Mouse (Mus musculus) forebrain, embryonic 13.5 days (tissue): ENCODE results near the gene Prkab1. TPM values are rescaled to one million over a fixed set of nuclear protein-coding genes. Genes with fewer than 3 reads are reported as not detected.

Experiments
- ATAC-seq: fragments of 200-750 bp; cut with Nextera tagmentation; 2 replicates; pipeline ENCODE4 v1.8.0; 2017
- H3K27ac ChIP-seq: fragments of 300-500 bp; sonication (generic); 2 replicates; pipeline ENCODE4 v1.5.1; 2015; ENCODE audit warnings: inconsistent platforms, mild to moderate bottlenecking, moderate library complexity
- H3K27me3 ChIP-seq: fragments of 300-500 bp; sonication (generic); 2 replicates; pipeline ENCODE4 v1.6.1; 2015; ENCODE audit warnings: mild to moderate bottlenecking, inconsistent platforms
- H3K36me3 ChIP-seq: fragments of 300-500 bp; sonication (generic); 2 replicates; pipeline ENCODE4 v1.6.1; 2015; ENCODE audit warnings: mild to moderate bottlenecking, inconsistent platforms; ENCODE audit not compliant: poor library complexity, severe bottlenecking
- H3K4me1 ChIP-seq: fragments of 300-500 bp; sonication (generic); 2 replicates; pipeline ENCODE4 v1.6.1; 2015; ENCODE audit warnings: inconsistent platforms
- H3K4me2 ChIP-seq: fragments of 300-500 bp; sonication (generic); 2 replicates; pipeline ENCODE4 v1.6.1; 2015; ENCODE audit warnings: inconsistent platforms, mild to moderate bottlenecking, moderate library complexity
- H3K4me3 ChIP-seq: fragments of 300-500 bp; sonication (generic); 2 replicates; pipeline ENCODE4 v1.5.1; 2015; ENCODE audit warnings: mild to moderate bottlenecking, inconsistent platforms
- H3K9ac ChIP-seq: fragments of 300-500 bp; sonication (generic); 2 replicates; pipeline ENCODE4 v1.6.1; 2015; ENCODE audit warnings: mild to moderate bottlenecking, inconsistent platforms
- H3K9me3 ChIP-seq: fragments of 300-500 bp; sonication (generic); replicated peaks from 2 replicates; pipeline ENCODE4 v1.6.1; 2016; ENCODE audit warnings: inconsistent platforms
- WGBS: fragments of 180-500 bp; shearing (Covaris S2); methylation state at CpG from one replicate; pipeline ENCODE4 v1.1.7; 2015; 5-methylcytosine and 5-hydroxymethylcytosine counted together
- polyA plus RNA-seq: library from polyadenylated mRNA; unstranded; fragments of >200 nt; fragmentation: Nextera tagmentation; extraction: Ambion mirVana; gene quantifications from 2 replicates; pipeline ENCODE4 v1.2.1, GENCODE M21; 2015

Gene Prkab1
- polyA plus RNA-seq, 1 experiment from 2014 or later, result 47.6 TPM

GRCm38 (mm10) chr5:116017391-116017790 lies 6.9 kb downstream of the Prkab1 start:
- H3K9ac ChIP-seq, result no peak overlapping the region
- ATAC-seq, result no peak
- no peak overlapping the region for H3K4me2 ChIP-seq
- 93% methylated on average over 8 of the region's 8 CpGs for WGBS
- H3K27ac ChIP-seq, result no peak overlapping the region
- H3K27me3 ChIP-seq, result no peaks in the 10 kb centered on the region
- H3K4me1 ChIP-seq, result peaks cover 7% of the 10 kb centered on the region
- H3K9me3 ChIP-seq, result no peaks in the 10 kb centered on the region
- H3K36me3 ChIP-seq, result peaks cover 100% of the 10 kb centered on the region
- no peak overlapping the region for H3K4me3 ChIP-seq

GRCm38 (mm10) chr5:116016542-116016941 lies 7.8 kb downstream of the Prkab1 start:
- H3K4me1 ChIP-seq, result no peaks in the 10 kb centered on the region
- 94% methylated on average over 5 of the region's 5 CpGs for WGBS
- no peak overlapping the region for H3K4me3 ChIP-seq
- ATAC-seq, result no peak
- H3K9ac ChIP-seq, result no peak overlapping the region
- no peak overlapping the region for H3K4me2 ChIP-seq
- H3K9me3 ChIP-seq, result no peaks in the 10 kb centered on the region
- peaks cover 93% of the 10 kb centered on the region for H3K36me3 ChIP-seq
- no peak overlapping the region for H3K27ac ChIP-seq
- no peaks in the 10 kb centered on the region for H3K27me3 ChIP-seq

- Histone ChIP-seq H3K27me3 (no peaks in the 10 kb centered on the region), H3K4me1 (no peaks in the 10 kb centered on the region), H3K27ac (no peak overlapping the region), H3K4me3 (no peak overlapping the region), H3K9me3 (no peaks in the 10 kb centered on the region), H3K9ac (no peak overlapping the region), H3K4me2 (no peak overlapping the region), H3K36me3 (peaks cover 70% of the 10 kb centered on the region)
- no peak for ATAC-seq
- WGBS, result 97% methylated on average over 11 of the region's 11 CpGs
Measured at GRCm38 (mm10) chr5:116014237-116014636, 10.1 kb downstream of the Prkab1 start.

GRCm38 (mm10) chr5:116013821-116014220 lies 10.5 kb downstream of the Prkab1 start:
- Histone ChIP-seq H3K36me3 (peaks cover 66% of the 10 kb centered on the region), H3K4me3 (no peak overlapping the region)
- 82% methylated on average over 8 of the region's 8 CpGs for WGBS

GRCm38 (mm10) chr5:116012503-116012902 lies 11.8 kb downstream of the Prkab1 start:
- WGBS, result 91% methylated on average over 7 of the region's 7 CpGs

More at GRCm38 (mm10) chr5:116013821-116014220, 10.5 kb downstream of the Prkab1 start:
- no peaks in the 10 kb centered on the region for H3K4me1 ChIP-seq
- no peaks in the 10 kb centered on the region for H3K27me3 ChIP-seq
- H3K27ac ChIP-seq, result no peak overlapping the region
- no peak overlapping the region for H3K4me2 ChIP-seq
- no peaks in the 10 kb centered on the region for H3K9me3 ChIP-seq
- no peak overlapping the region for H3K9ac ChIP-seq
- ATAC-seq, result no peak

GRCm38 (mm10) chr5:116011700-116012099 lies 12.6 kb downstream of the Prkab1 start:
- ATAC-seq, result no peak

More at GRCm38 (mm10) chr5:116012503-116012902, 11.8 kb downstream of the Prkab1 start:
- H3K36me3 ChIP-seq, result peaks cover 58% of the 10 kb centered on the region
- no peak overlapping the region for H3K4me2 ChIP-seq
- H3K27me3 ChIP-seq, result no peaks in the 10 kb centered on the region
- no peak overlapping the region for H3K9ac ChIP-seq
- H3K4me3 ChIP-seq, result no peak overlapping the region
- H3K27ac ChIP-seq, result no peak overlapping the region
- H3K9me3 ChIP-seq, result no peaks in the 10 kb centered on the region
- no peaks in the 10 kb centered on the region for H3K4me1 ChIP-seq
- no peak for ATAC-seq

GRCm38 (mm10) chr5:116009884-116010627 lies 14.3 kb downstream of the Prkab1 start:
- WGBS, result 86% methylated on average over 2 of the region's 2 CpGs
- no peaks in the 10 kb centered on the region for H3K27me3 ChIP-seq
- H3K27ac ChIP-seq, result no peak overlapping the region
- H3K36me3 ChIP-seq, result peaks cover 50% of the 10 kb centered on the region
- H3K4me3 ChIP-seq, result no peak overlapping the region
- H3K9me3 ChIP-seq, result no peaks in the 10 kb centered on the region
- H3K4me2 ChIP-seq, result no peak overlapping the region
- no peak for ATAC-seq
- H3K9ac ChIP-seq, result no peak overlapping the region
- H3K4me1 ChIP-seq, result no peaks in the 10 kb centered on the region

More at GRCm38 (mm10) chr5:116011700-116012099, 12.6 kb downstream of the Prkab1 start:
- no peak overlapping the region for H3K4me3 ChIP-seq
- no peaks in the 10 kb centered on the region for H3K27me3 ChIP-seq
- H3K36me3 ChIP-seq, result peaks cover 57% of the 10 kb centered on the region
- WGBS, result 86% methylated on average over 7 of the region's 7 CpGs
- no peaks in the 10 kb centered on the region for H3K4me1 ChIP-seq
- H3K27ac ChIP-seq, result no peak overlapping the region
- H3K9ac ChIP-seq, result no peak overlapping the region
- no peak overlapping the region for H3K4me2 ChIP-seq
- H3K9me3 ChIP-seq, result no peaks in the 10 kb centered on the region

- H3K4me1 ChIP-seq, result no peaks in the 10 kb centered on the region
- no peak overlapping the region for H3K4me3 ChIP-seq
- no peak overlapping the region for H3K9ac ChIP-seq
- no peak overlapping the region for H3K27ac ChIP-seq
- 76% methylated on average over 15 of the region's 15 CpGs for WGBS
- peaks cover 42% of the 10 kb centered on the region for H3K36me3 ChIP-seq
- ATAC-seq, result no peak
- H3K4me2 ChIP-seq, result no peak overlapping the region
- no peaks in the 10 kb centered on the region for H3K9me3 ChIP-seq
- no peaks in the 10 kb centered on the region for H3K27me3 ChIP-seq
Measured at GRCm38 (mm10) chr5:116009091-116009851, 15.0 kb downstream of the Prkab1 start.

GRCm38 (mm10) chr5:116007723-116008122 lies 16.6 kb downstream of the Prkab1 start:
- Histone ChIP-seq H3K4me3 (no peak overlapping the region), H3K4me1 (no peaks in the 10 kb centered on the region), H3K27ac (no peak overlapping the region), H3K9me3 (no peaks in the 10 kb centered on the region), H3K4me2 (no peak overlapping the region), H3K36me3 (peaks cover 27% of the 10 kb centered on the region), H3K27me3 (no peaks in the 10 kb centered on the region), H3K9ac (no peak overlapping the region)
- ATAC-seq, result no peak
- WGBS, result 91% methylated on average over 13 of the region's 13 CpGs

- no peak overlapping the region for H3K27ac ChIP-seq
- H3K4me2 ChIP-seq, result no peak overlapping the region
- H3K36me3 ChIP-seq, result peaks cover 22% of the 10 kb centered on the region
- no peaks in the 10 kb centered on the region for H3K27me3 ChIP-seq
- H3K9me3 ChIP-seq, result no peaks in the 10 kb centered on the region
- no peak overlapping the region for H3K9ac ChIP-seq
- no peak for ATAC-seq
- no peaks in the 10 kb centered on the region for H3K4me1 ChIP-seq
- no peak overlapping the region for H3K4me3 ChIP-seq
- WGBS, result 64% methylated on average over 22 of the region's 22 CpGs
Measured at GRCm38 (mm10) chr5:116006324-116007099, 17.8 kb downstream of the Prkab1 start.

GRCm38 (mm10) chr5:116004271-116004670 lies 20.0 kb downstream of the Prkab1 start:
- H3K9me3 ChIP-seq, result no peaks in the 10 kb centered on the region
- no peak overlapping the region for H3K9ac ChIP-seq
- no peak overlapping the region for H3K4me3 ChIP-seq
- H3K36me3 ChIP-seq, result peaks cover 37% of the 10 kb centered on the region
- no peaks in the 10 kb centered on the region for H3K27me3 ChIP-seq
- H3K27ac ChIP-seq, result no peak overlapping the region
- no peak overlapping the region for H3K4me2 ChIP-seq
- 87% methylated on average over 10 of the region's 10 CpGs for WGBS
- no peaks in the 10 kb centered on the region for H3K4me1 ChIP-seq
- no peak for ATAC-seq

- 39% methylated on average over 13 of the region's 13 CpGs for WGBS
- ATAC-seq, result no peak
- H3K36me3 ChIP-seq, result peaks cover 38% of the 10 kb centered on the region
Measured at GRCm38 (mm10) chr5:116003825-116004224, 20.5 kb downstream of the Prkab1 start.

More at GRCm38 (mm10) chr5:116003825-116004224, 20.5 kb downstream of the Prkab1 start:
- Histone ChIP-seq H3K4me3 (no peak overlapping the region), H3K27ac (no peak overlapping the region), H3K4me2 (no peak overlapping the region), H3K27me3 (no peaks in the 10 kb centered on the region), H3K9me3 (no peaks in the 10 kb centered on the region), H3K9ac (no peak overlapping the region), H3K4me1 (no peaks in the 10 kb centered on the region)
